8 mouse cellular contexts compared by ENCODE assay signal in the genomic region with DNA sequence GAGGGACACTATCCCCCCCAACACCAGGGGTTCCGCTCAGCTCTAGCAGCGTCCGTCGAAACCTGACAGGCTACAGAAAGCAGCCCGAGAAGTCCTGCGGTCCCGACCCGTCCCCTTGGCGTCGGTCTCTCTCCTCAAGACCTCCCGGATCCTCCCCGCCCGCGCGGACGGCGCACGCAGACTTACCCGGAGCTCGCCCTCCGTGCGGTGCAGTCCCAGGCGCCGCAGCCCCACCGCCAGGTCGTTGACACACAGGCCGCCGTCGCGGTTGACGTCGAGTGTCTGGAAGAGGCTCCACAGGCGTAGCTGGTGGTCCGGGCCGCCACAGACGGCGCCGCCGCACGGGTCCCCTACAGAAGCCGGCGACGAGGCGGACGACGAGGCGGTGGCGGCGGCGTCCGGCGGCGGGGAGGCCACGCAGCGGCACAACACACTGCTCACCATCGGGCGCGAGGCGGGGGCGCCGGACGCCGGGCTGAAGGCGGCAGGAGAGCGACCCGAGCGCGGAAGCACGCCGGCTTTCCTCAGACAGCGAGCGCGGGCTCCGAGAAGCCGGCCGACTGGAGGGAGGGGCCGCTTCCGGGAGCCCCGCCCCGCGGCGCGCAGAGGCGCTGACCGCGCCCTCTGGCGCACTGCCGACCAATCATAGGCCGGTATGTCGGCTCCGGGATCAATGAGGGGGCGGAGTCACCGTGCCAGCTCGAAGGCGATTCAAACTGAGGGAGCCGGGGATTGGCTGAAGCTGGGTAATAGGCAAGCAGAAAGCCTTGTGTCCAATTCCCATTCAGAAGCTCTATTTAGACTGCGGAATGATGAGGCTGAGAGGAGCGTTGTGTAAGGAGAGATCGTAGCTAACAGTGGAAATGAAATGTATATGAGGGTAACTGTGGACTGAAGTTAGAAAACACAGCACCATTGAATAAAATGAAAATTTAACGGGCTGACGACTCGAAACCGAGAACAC. TPM values are rescaled to one million over a fixed set of nuclear protein-coding genes. Genes with fewer than 3 reads are reported as not detected.
DNase-seq lines count a peak whose midpoint lies in the region; ATAC-seq and TF ChIP-seq lines count a peak whose summit lies in the region.

A gene (minus strand): TSS at position 565 of the 964 bp plus-strand sequence.

- H3K4me2 ChIP-seq in heart, embryonic 12.5 days = peak within 1 kb of the TSS; percentile 70
- H3K4me2 ChIP-seq in kidney, postnatal 0 days (ENCODE audit: low read length) = peak within 1 kb of the TSS; percentile 86
- peak within 1 kb of the TSS; percentile 97 for H3K4me2 ChIP-seq in liver, embryonic 11.5 days
- peak within 1 kb of the TSS; percentile 86 for H3K4me2 ChIP-seq in stomach, embryonic 14.5 days (replicated peaks; ENCODE audit: low read depth, low read length)

- ATAC-seq in heart, embryonic 12.5 days (ENCODE audit: insufficient number of reproducible peaks, low FRiP score) = peak; percentile 93
- ATAC-seq in kidney, postnatal 0 days (replicated peaks; ENCODE audit: low FRiP score, low read depth) = peak; percentile 87
- peak; percentile 87 for ATAC-seq in liver, embryonic 11.5 days (replicated peaks; ENCODE audit: low FRiP score)
- peak; percentile 86 for ATAC-seq in stomach, embryonic 14.5 days (ENCODE audit: insufficient number of reproducible peaks, insufficient read depth, low FRiP score, low read depth)

- H3K4me3 ChIP-seq in C2C12 (ENCODE audit: insufficient read depth, poor library complexity, severe bottlenecking) = peak within 1 kb of the TSS; percentile 66
- H3K4me3 ChIP-seq in erythroblast, embryonic 14.5 days (replicated peaks) = peak within 1 kb of the TSS; percentile 85
- peak within 1 kb of the TSS; percentile 66 for H3K4me3 ChIP-seq in heart, embryonic 12.5 days
- peak within 1 kb of the TSS; percentile 56 for H3K4me3 ChIP-seq in kidney, postnatal 0 days (replicated peaks; ENCODE audit: low read depth, low read length)
- H3K4me3 ChIP-seq in liver, embryonic 11.5 days (ENCODE audit: low read depth, low read length) = peak within 1 kb of the TSS; percentile 86
- H3K4me3 ChIP-seq in stomach, embryonic 14.5 days (ENCODE audit: low read depth, low read length) = peak within 1 kb of the TSS; percentile 82

- peaks cover 64% of the 10 kb centered on the region for H3K4me1 ChIP-seq in erythroblast, embryonic 14.5 days (ENCODE audit: control insufficient read depth)
- peaks cover 55% of the 10 kb centered on the region for H3K4me1 ChIP-seq in heart, embryonic 12.5 days (replicated peaks)
- H3K4me1 ChIP-seq in kidney, postnatal 0 days (replicated peaks; ENCODE audit: insufficient read depth, low read length) = peaks cover 12% of the 10 kb centered on the region
- H3K4me1 ChIP-seq in liver, embryonic 11.5 days (replicated peaks; ENCODE audit: control insufficient read depth, insufficient read depth, low read length) = peaks cover 31% of the 10 kb centered on the region
- H3K4me1 ChIP-seq in stomach, embryonic 14.5 days (ENCODE audit: control insufficient read depth, insufficient read depth, low read length) = peaks cover 20% of the 10 kb centered on the region

- H3K27ac ChIP-seq in heart, embryonic 12.5 days (ENCODE audit: poor library complexity, severe bottlenecking) = peak within 1 kb of the TSS; percentile 88
- peak within 1 kb of the TSS; percentile 83 for H3K27ac ChIP-seq in kidney, postnatal 0 days
- peak within 1 kb of the TSS; percentile 96 for H3K27ac ChIP-seq in liver, embryonic 11.5 days (ENCODE audit: low read depth, low read length)
- H3K27ac ChIP-seq in stomach, embryonic 14.5 days (ENCODE audit: low read length) = peak within 1 kb of the TSS; percentile 96

- H3K27me3 ChIP-seq in C2C12 (ENCODE audit: control insufficient read depth, insufficient read depth, insufficient read length) = no peaks in the 10 kb centered on the region
- no peaks in the 10 kb centered on the region for H3K27me3 ChIP-seq in erythroblast, embryonic 14.5 days (ENCODE audit: control insufficient read depth)
- no peaks in the 10 kb centered on the region for H3K27me3 ChIP-seq in heart, embryonic 12.5 days (replicated peaks)
- no peaks in the 10 kb centered on the region for H3K27me3 ChIP-seq in kidney, postnatal 0 days (ENCODE audit: insufficient read depth, low read length)
- no peaks in the 10 kb centered on the region for H3K27me3 ChIP-seq in liver, embryonic 11.5 days (replicated peaks; ENCODE audit: control insufficient read depth, insufficient read depth, low read length)
- H3K27me3 ChIP-seq in stomach, embryonic 14.5 days (ENCODE audit: control insufficient read depth, insufficient read depth, low read length) = no peaks in the 10 kb centered on the region

- WGBS in heart, embryonic 12.5 days = under 1% methylated on average over 102 of the region's 103 CpGs
- WGBS in kidney, postnatal 0 days = under 1% methylated on average over 102 of the region's 103 CpGs
- whole genome bisulfite sequencing in liver, embryonic 11.5 days = under 1% methylated on average over 101 of the region's 103 CpGs
- WGBS in stomach, embryonic 14.5 days = under 1% methylated on average over 103 of the region's 103 CpGs

- H3K36me3 ChIP-seq in C2C12 (ENCODE audit: control insufficient read depth, insufficient read depth) = peaks cover 2% of the 10 kb centered on the region
- peaks cover 25% of the 10 kb centered on the region for H3K36me3 ChIP-seq in erythroblast, embryonic 14.5 days (ENCODE audit: control insufficient read depth)
- peaks cover 9% of the 10 kb centered on the region for H3K36me3 ChIP-seq in heart, embryonic 12.5 days
- 0 out of 2 replicates have a peak, but pooled peaks cover 3% of the 10 kb centered on the region for H3K36me3 ChIP-seq in kidney, postnatal 0 days (ENCODE audit: insufficient read depth, low read length)
- H3K36me3 ChIP-seq in liver, embryonic 11.5 days (ENCODE audit: control insufficient read depth, insufficient read depth, low read length) = no peaks in the 10 kb centered on the region
- peaks cover 3% of the 10 kb centered on the region; the same call in 1 of the 2 replicates for H3K36me3 ChIP-seq in stomach, embryonic 14.5 days (ENCODE audit: control insufficient read depth, insufficient read depth, low read length)

- H3ac ChIP-seq in C2C12 (ENCODE audit: control insufficient read depth, insufficient read length, low read depth) = peak within 1 kb of the TSS; percentile 67

- peak; percentile 87 for TF ChIP-seq POLR2A in brain, embryonic 14.5 days (IDR thresholded peaks at IDR 0.05; ENCODE audit: borderline replicate concordance, extremely low read depth, insufficient read depth, insufficient read length, poor library complexity, severe bottlenecking)

- no peak for TF ChIP-seq CTCF in C2C12 (IDR thresholded peaks at IDR 0.05; ENCODE audit: control insufficient read depth, insufficient read depth, insufficient read length)
- no peak for TF ChIP-seq CTCF in brain, embryonic 14.5 days (IDR thresholded peaks at IDR 0.05; ENCODE audit: borderline replicate concordance, extremely low read depth, insufficient read depth, insufficient read length)
- TF ChIP-seq CTCF in kidney, postnatal 0 days (IDR thresholded peaks at IDR 0.05; ENCODE audit: low read depth) = no peak

- H3K9me3 ChIP-seq in erythroblast, embryonic 14.5 days (ENCODE audit: control insufficient read depth, low read length) = no peaks in the 10 kb centered on the region
- no peaks in the 10 kb centered on the region for H3K9me3 ChIP-seq in heart, embryonic 12.5 days (replicated peaks)
- no peaks in the 10 kb centered on the region for H3K9me3 ChIP-seq in kidney, postnatal 0 days (replicated peaks; ENCODE audit: low read length)
- no peaks in the 10 kb centered on the region for H3K9me3 ChIP-seq in liver, embryonic 11.5 days (ENCODE audit: control insufficient read depth, low read length)
- H3K9me3 ChIP-seq in stomach, embryonic 14.5 days (ENCODE audit: control insufficient read depth, low read depth, low read length) = no peaks in the 10 kb centered on the region

- DNase-seq in brain, embryonic 14.5 days (ENCODE audit: low read depth) = peak; percentile 99
- peak; percentile 99 for DNase-seq in kidney, postnatal 0 days (ENCODE audit: low spot score)
- peak; percentile 89 for DNase-seq in liver, embryonic 11.5 days (ENCODE audit: low spot score)
- peak; percentile 98 for DNase-seq in naive thymus-derived CD4-positive, alpha-beta T cell, adult 2 months (ENCODE audit: low read depth)

- peak within 1 kb of the TSS; percentile 82 for H3K9ac ChIP-seq in heart, embryonic 12.5 days
- H3K9ac ChIP-seq in kidney, postnatal 0 days (ENCODE audit: low read depth, low read length) = peak within 1 kb of the TSS; percentile 84
- H3K9ac ChIP-seq in liver, embryonic 11.5 days (ENCODE audit: low read depth, low read length) = peak within 1 kb of the TSS; percentile 85
- H3K9ac ChIP-seq in stomach, embryonic 14.5 days (replicated peaks; ENCODE audit: low read depth, low read length) = peak within 1 kb of the TSS; percentile 76

- peaks cover 39% of the 10 kb centered on the region for H3K79me3 ChIP-seq in C2C12 (ENCODE audit: low read depth)

- peaks cover 71% of the 10 kb centered on the region for H3K79me2 ChIP-seq in C2C12 (ENCODE audit: control insufficient read depth, insufficient read depth)

TF ChIP-seq in C2C12, 6 proteins besides CTCF, POLR2A, EP300 and RAD21:
- TF ChIP-seq MAX (IDR thresholded peaks at IDR 0.05) = peak; percentile 58
- TF ChIP-seq USF1 (IDR thresholded peaks at IDR 0.05; ENCODE audit: low read depth) = no peak
- no peak for TF ChIP-seq MYOD1 (IDR thresholded peaks at IDR 0.05; ENCODE audit: control insufficient read depth, insufficient read length, low read depth)
- TF ChIP-seq CEBPB (IDR thresholded peaks at IDR 0.05; ENCODE audit: low read depth) = no peak
- TF ChIP-seq MYOG (IDR thresholded peaks at IDR 0.05; ENCODE audit: control insufficient read depth, extremely low read depth, insufficient read length) = no peak
- TF ChIP-seq FOSL1 (IDR thresholded peaks at IDR 0.05; ENCODE audit: insufficient read depth, low read length, poor library complexity, severe bottlenecking) = no peak

RNA-seq across cellular contexts. Expression of the gene that starts here (rescaled TPM):
- 11.2 TPM for polyA plus RNA-seq in C2C12 (2012; fragmentation: generic; extraction: Trizol)
- 40.2 and 46.1 TPM in 2 replicates for polyA plus RNA-seq in brain, embryonic 14.5 days (2012; rRNA removed)
- polyA plus RNA-seq in erythroblast, embryonic 14.5 days (2012) = 1.9 and 2.0 TPM in 2 replicates
- 13.0 and 14.3 TPM in 2 replicates for polyA plus RNA-seq in heart, embryonic 12.5 days (2016; fragmentation: Nextera tagmentation; extraction: Ambion mirVana)
- polyA plus RNA-seq in kidney, postnatal 0 days (2015; fragmentation: Nextera tagmentation; extraction: Ambion mirVana) = 15.0 and 16.9 TPM in 2 replicates
- polyA plus RNA-seq in liver, embryonic 11.5 days (2014; fragmentation: Nextera tagmentation; extraction: Ambion mirVana) = 10.4 and 12.7 TPM in 2 replicates
- 13.7 and 14.1 TPM in 2 replicates for polyA plus RNA-seq in stomach, embryonic 14.5 days (2014; fragmentation: Nextera tagmentation; extraction: Ambion mirVana)

Comparison
In these comparisons a context has a peak if more than half of its experiments do, and no peak if none do; other contexts are left out.
1. Peak in every context shown above with its lines: DNase-seq, ATAC-seq, H3K4me3 ChIP-seq and H3K27ac ChIP-seq.